Mouse (Mus musculus): ENCODE data around the gene Il23a. TPM values are rescaled to one million over a fixed set of nuclear protein-coding genes. Genes with fewer than 3 reads are reported as not detected.
A peak's percentile ranks its signal among the peaks of the same experiment; 100 is the strongest.
"Not testable (repeated sequence)": the region's sequence is repeated elsewhere in the genome, so short reads cannot be mapped to it uniquely, and the experiment has no call there.

Gene Il23a
- polyA plus RNA-seq, 1 experiment: not detected

DNA sequence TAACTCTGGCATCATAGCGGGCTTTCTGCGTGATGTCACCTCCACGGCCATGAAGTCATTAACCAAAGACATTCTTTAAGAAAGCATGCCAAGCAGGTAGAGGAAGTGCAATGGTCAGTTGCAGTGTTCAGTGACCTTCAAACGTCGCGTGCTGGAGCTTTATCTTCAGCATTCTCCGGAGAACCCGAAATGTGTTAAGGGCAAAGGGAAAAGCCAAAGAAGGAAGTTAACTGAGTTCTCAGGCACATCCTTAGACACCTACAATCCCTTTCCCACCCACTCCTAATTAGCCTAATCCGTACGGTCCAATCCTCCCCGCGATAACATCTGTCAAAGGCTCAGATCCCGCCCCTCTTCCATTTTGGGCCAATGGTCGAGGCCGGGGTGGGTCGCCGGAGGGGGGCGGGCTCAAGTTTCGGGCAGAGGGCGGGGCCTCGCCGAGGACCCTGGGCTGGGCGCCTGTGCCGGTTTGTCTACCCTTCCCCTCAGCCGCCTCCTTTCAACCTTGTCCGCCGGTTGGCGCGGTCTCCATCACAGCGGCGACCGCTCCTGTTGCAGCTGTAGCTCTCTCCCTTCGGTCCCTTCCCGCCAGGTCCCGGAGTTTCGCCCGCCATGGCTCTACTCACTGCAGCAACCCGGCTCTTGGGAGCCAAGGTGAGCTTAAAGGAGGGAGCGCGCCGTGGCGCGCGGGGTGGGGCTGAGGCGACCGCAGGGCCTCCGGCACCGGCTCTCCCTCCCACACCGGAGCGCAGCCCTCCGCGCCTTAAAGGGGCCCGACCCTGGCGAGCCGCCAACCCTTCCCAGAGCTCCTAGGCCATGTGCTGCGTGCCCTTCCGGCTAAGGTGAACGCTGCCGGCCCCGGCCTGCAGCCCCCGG is 39.0 kb upstream of the Il23a start, which contains the start of gene Cs:
Gene Cs, plus strand, starts transcription at position 429 of the 876 bp plus-strand sequence.
- TF ChIP-seq POLR2A (IDR thresholded peaks at IDR 0.05; ENCODE audit: low read depth, low read length) (peak; percentile 72), CTCF (IDR thresholded peaks at IDR 0.05; ENCODE audit: extremely low read depth, insufficient read length, insufficient replicate concordance, low read depth, low read length) (no peak)
- Histone ChIP-seq H3K27ac (ENCODE audit: insufficient read depth, low read depth, low read length) (peak within 1 kb of the TSS; percentile 95), H3K27me3 (ENCODE audit: control insufficient read depth, insufficient read depth, low read length) (no peaks in the 10 kb centered on the region), H3K4me3 (ENCODE audit: low read depth, low read length) (peak within 1 kb of the TSS; percentile 76), H3K36me3 (ENCODE audit: control insufficient read depth, insufficient read depth, low read length) (peaks cover 12% of the 10 kb centered on the region), H3K4me1 (ENCODE audit: control insufficient read depth, insufficient read depth, insufficient read length, low read length) (peaks cover 2% of the 10 kb centered on the region)
- under 1% methylated on average over 61 of the region's 61 CpGs for WGBS

DNA sequence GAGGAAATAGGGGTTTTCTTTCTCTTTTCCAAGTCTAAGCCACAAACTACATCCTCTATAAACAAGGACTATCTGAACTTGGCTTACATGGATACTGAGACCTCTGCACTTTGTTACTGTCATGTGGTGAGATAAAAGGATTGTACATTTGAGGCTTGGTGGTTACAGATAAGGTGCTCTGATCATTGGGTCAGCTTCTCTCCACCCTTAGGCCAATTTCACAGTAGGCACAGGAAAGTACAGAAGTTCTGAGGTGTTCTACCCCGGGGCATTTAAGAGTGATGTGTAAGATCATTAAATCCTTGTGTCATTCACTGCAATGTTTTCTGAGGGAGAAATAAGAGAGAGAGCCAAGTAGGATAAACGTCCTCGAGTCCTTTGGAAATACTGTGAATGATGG is 38.0 kb upstream of the Il23a start:
- peaks cover 2% of the 10 kb centered on the region for H3K4me1 ChIP-seq (ENCODE audit: control insufficient read depth, insufficient read depth, insufficient read length, low read length)
- H3K36me3 ChIP-seq (ENCODE audit: control insufficient read depth, insufficient read depth, low read length): peaks cover 12% of the 10 kb centered on the region
- TF ChIP-seq CTCF (IDR thresholded peaks at IDR 0.05; ENCODE audit: extremely low read depth, insufficient read length, insufficient replicate concordance, low read depth, low read length) (no peak), POLR2A (IDR thresholded peaks at IDR 0.05; ENCODE audit: low read depth, low read length) (no peak)
- WGBS: 33% methylated on average over 3 of the region's 3 CpGs
- no peak overlapping the region for H3K4me3 ChIP-seq (ENCODE audit: low read depth, low read length)
- peak overlapping the region; percentile 89 for H3K27ac ChIP-seq (ENCODE audit: insufficient read depth, low read depth, low read length)
- no peaks in the 10 kb centered on the region for H3K27me3 ChIP-seq (ENCODE audit: control insufficient read depth, insufficient read depth, low read length)

DNA sequence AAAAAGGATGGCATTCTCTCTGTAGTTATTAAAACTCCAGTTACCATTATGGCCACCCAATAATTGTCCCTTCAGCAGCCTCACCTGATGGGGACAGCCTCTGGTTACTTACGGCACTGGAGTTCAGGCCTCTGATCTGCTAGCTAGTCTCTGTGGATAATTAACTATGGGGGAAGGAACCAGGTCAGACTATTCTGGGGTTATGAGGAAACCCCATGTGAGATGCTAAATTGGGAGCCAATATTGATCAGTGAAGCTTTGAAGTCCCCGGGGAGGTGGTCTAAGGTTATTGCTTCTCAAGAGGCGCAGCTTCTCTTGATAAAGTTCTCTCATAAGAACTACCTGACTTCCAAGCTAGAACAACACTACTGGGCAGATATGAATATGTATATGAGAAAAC is 37.6 kb upstream of the Il23a start:
- Histone ChIP-seq H3K4me1 (ENCODE audit: control insufficient read depth, insufficient read depth, insufficient read length, low read length) (peaks cover 2% of the 10 kb centered on the region), H3K36me3 (ENCODE audit: control insufficient read depth, insufficient read depth, low read length) (peaks cover 8% of the 10 kb centered on the region), H3K27me3 (ENCODE audit: control insufficient read depth, insufficient read depth, low read length) (no peaks in the 10 kb centered on the region), H3K27ac (ENCODE audit: insufficient read depth, low read depth, low read length) (peak overlapping the region; percentile 86), H3K4me3 (ENCODE audit: low read depth, low read length) (no peak overlapping the region)
- whole genome bisulfite sequencing: 58% methylated on average over 3 of the region's 3 CpGs
- TF ChIP-seq CTCF (IDR thresholded peaks at IDR 0.05; ENCODE audit: extremely low read depth, insufficient read length, insufficient replicate concordance, low read depth, low read length) (no peak), POLR2A (IDR thresholded peaks at IDR 0.05; ENCODE audit: low read depth, low read length) (no peak)

DNA sequence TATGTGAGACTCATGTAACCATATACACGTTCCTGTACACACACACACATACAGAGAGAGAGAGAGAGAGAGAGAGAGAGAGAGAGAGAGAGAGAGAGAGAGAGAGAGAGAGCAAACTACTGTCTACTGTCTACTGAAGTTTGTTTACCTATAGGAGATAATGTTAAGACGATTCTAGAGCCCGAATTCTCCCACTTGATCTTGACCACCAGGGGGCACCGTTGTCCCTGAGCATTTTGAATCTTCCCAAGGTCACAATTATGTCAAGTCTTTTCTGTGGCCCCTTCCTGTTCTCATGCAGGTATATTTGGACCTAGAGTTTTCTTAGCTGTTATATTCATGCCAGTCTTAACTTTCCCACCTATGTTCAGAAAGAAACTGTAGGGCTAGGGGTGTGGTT is 37.0 kb upstream of the Il23a start:
- peak overlapping the region; percentile 86 for H3K27ac ChIP-seq (ENCODE audit: insufficient read depth, low read depth, low read length)
- no peak overlapping the region for H3K4me3 ChIP-seq (ENCODE audit: low read depth, low read length)
- 0% methylated on average over 4 of the region's 4 CpGs for WGBS
- peaks cover 2% of the 10 kb centered on the region for H3K4me1 ChIP-seq (ENCODE audit: control insufficient read depth, insufficient read depth, insufficient read length, low read length)
- H3K27me3 ChIP-seq (ENCODE audit: control insufficient read depth, insufficient read depth, low read length): no peaks in the 10 kb centered on the region
- TF ChIP-seq POLR2A (IDR thresholded peaks at IDR 0.05; ENCODE audit: low read depth, low read length): no peak
- no peak for TF ChIP-seq CTCF (IDR thresholded peaks at IDR 0.05; ENCODE audit: extremely low read depth, insufficient read length, insufficient replicate concordance, low read depth, low read length)
- H3K36me3 ChIP-seq (ENCODE audit: control insufficient read depth, insufficient read depth, low read length): peaks cover 7% of the 10 kb centered on the region

DNA sequence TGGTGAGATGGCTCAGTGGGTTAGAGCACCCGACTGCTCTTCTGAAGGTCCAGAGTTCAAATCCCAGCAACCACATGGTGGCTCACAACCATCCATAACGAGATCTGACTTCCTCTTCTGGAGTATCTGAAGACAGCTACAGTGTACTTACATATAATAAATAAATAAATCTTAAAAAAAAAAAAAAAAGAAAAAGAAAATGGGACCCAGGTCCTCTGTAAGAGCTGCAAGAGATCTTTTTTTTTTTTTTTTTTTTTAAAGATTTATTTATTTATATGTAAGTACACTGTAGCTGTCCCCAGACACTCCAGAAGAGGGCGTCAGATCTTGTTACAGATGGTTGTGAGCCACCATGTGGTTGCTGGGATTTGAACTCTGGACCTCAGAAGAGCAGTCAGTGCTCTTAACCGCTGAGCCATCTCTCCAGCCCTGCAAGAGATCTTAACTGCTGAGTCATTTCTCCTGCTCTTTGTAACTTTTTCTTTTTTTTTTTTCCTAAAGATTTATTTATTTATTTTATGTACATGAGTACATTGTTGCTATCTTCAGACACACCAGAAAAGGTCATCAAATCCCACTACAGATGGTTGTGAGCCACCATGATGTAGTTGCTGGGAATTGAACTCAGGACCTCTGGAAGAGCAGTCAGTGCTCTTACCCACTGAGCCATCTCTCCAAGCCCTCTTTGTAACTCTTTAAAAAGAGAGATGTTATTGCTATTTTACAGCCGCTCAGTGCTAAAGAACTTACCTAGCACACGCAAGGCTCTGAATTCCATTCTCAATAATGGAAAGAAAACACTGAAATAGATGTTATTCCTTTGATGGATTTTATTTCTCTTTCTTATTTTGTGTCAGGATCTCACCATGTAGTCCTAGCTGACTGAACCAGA is 34.1 kb upstream of the Il23a start:
- not testable (repeated sequence) for H3K36me3 ChIP-seq (ENCODE audit: control insufficient read depth, insufficient read depth, low read length); H3K4me1 ChIP-seq (ENCODE audit: control insufficient read depth, insufficient read depth, insufficient read length, low read length); H3K27me3 ChIP-seq (ENCODE audit: control insufficient read depth, insufficient read depth, low read length); H3K4me3 ChIP-seq (ENCODE audit: low read depth, low read length); H3K27ac ChIP-seq (ENCODE audit: insufficient read depth, low read depth, low read length)
- WGBS: 65% methylated on average over 6 of the region's 6 CpGs

DNA sequence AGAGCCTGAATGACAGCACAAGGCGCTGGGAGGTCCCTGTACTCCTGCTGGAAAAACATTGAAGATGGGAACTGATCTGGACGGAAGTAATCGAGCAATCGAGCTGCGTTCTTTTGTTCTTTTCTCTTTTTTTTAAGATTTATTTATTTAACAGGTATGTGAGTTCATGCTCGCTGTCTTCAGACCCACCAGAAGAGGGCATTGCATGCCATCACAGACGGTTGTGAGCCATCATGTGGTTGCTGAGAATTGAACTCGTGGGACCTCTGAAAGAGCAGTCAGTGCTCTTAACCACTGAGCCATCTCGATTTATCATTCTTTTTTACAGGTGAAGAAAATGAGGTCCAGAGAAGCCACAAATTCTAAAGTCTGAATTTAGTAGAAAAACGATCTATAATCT is 29.1 kb upstream of the Il23a start:
- Histone ChIP-seq H3K4me1 (ENCODE audit: control insufficient read depth, insufficient read depth, insufficient read length, low read length) (peaks cover 6% of the 10 kb centered on the region; the same call in 1 of the 2 replicates), H3K4me3 (ENCODE audit: low read depth, low read length) (no peak overlapping the region), H3K36me3 (ENCODE audit: control insufficient read depth, insufficient read depth, low read length) (peaks cover 26% of the 10 kb centered on the region), H3K27ac (ENCODE audit: insufficient read depth, low read depth, low read length) (no peak overlapping the region), H3K27me3 (ENCODE audit: control insufficient read depth, insufficient read depth, low read length) (no peaks in the 10 kb centered on the region)
- WGBS: 83% methylated on average over 10 of the region's 10 CpGs
- TF ChIP-seq CTCF (IDR thresholded peaks at IDR 0.05; ENCODE audit: extremely low read depth, insufficient read length, insufficient replicate concordance, low read depth, low read length) (no peak), POLR2A (IDR thresholded peaks at IDR 0.05; ENCODE audit: low read depth, low read length) (no peak)

DNA sequence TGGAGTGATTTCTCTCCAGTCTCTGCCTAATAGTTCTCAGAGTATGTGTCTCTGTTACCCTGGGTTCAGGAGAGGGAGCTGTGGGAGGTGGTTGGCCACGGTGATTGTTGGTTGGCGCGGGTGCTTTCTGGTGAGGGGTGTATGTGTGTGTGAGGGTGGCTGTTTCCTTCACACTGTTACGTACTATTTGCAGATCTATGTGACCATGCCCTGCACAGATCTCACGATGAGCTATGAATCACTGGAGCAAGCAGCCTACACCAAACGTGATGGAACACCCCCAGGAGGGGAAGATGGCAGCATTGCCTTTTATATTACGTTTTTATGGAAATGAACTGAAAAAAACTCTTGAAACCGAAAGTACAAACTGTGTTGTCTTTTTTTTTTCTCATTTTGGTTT is 28.3 kb upstream of the Il23a start:
- Histone ChIP-seq H3K4me1 (ENCODE audit: control insufficient read depth, insufficient read depth, insufficient read length, low read length) (peaks cover 6% of the 10 kb centered on the region; the same call in 1 of the 2 replicates), H3K36me3 (ENCODE audit: control insufficient read depth, insufficient read depth, low read length) (peaks cover 26% of the 10 kb centered on the region), H3K27ac (ENCODE audit: insufficient read depth, low read depth, low read length) (no peak overlapping the region), H3K27me3 (ENCODE audit: control insufficient read depth, insufficient read depth, low read length) (no peaks in the 10 kb centered on the region), H3K4me3 (ENCODE audit: low read depth, low read length) (no peak overlapping the region)
- WGBS: 90% methylated on average over 8 of the region's 8 CpGs
- TF ChIP-seq POLR2A (IDR thresholded peaks at IDR 0.05; ENCODE audit: low read depth, low read length) (no peak), CTCF (IDR thresholded peaks at IDR 0.05; ENCODE audit: extremely low read depth, insufficient read length, insufficient replicate concordance, low read depth, low read length) (no peak)

Measured in small intestine, adult 2 months (tissue).